Mouse (Mus musculus) common myeloid progenitor, adult 5-6 weeks (primary cell): ENCODE results near the gene Tnfrsf11a. TPM values are rescaled to one million over a fixed set of nuclear protein-coding genes. Genes with fewer than 3 reads are reported as not detected.
"Not testable (repeated sequence)": the region's sequence is repeated elsewhere in the genome, so short reads cannot be mapped to it uniquely, and the experiment has no call there.

Experiments used
- ATAC-seq: replicated peaks from 2 replicates; pipeline ENCODE4 v1.8.0; 2016; ENCODE audit warnings: low read depth, mild to moderate bottlenecking, moderate TSS enrichment, inconsistent platforms; ENCODE audit not compliant: poor library complexity, severe bottlenecking
- total RNA-seq: library from RNA; stranded (forward); fragments of 200-1000, 187-1606 nt; gene quantifications from 2 replicates; pipeline ENCODE4 v1.2.3, GENCODE M21; 2017

Gene Tnfrsf11a
- total RNA-seq, 1 experiment from 2014 or later: 0.32 TPM

- ATAC-seq: no peak
Measured at GRCm38 (mm10) chr1:105784257-105785016, 3.9 kb downstream of the Tnfrsf11a start.

- no peak for ATAC-seq
Measured at GRCm38 (mm10) chr1:105785146-105785545, 4.6 kb downstream of the Tnfrsf11a start.

- ATAC-seq: peak; percentile 95
Measured at GRCm38 (mm10) chr1:105786731-105787357, 6.3 kb downstream of the Tnfrsf11a start.

GRCm38 (mm10) chr1:105790103-105790502 is 9.6 kb downstream of the Tnfrsf11a start:
- peak; percentile 34; the same call in 1 of the 2 replicates for ATAC-seq

- no peak for ATAC-seq
Measured at GRCm38 (mm10) chr1:105794670-105795069, 14.2 kb downstream of the Tnfrsf11a start.

GRCm38 (mm10) chr1:105795705-105796104 is 15.2 kb downstream of the Tnfrsf11a start:
- ATAC-seq: no peak

- no peak for ATAC-seq
Measured at GRCm38 (mm10) chr1:105800570-105800969, 20.1 kb downstream of the Tnfrsf11a start.

- peak; percentile 61 for ATAC-seq
Measured at GRCm38 (mm10) chr1:105801252-105801651, 20.7 kb downstream of the Tnfrsf11a start.

- peak; percentile 52 for ATAC-seq
Measured at GRCm38 (mm10) chr1:105802941-105803340, 22.4 kb downstream of the Tnfrsf11a start.

- no peak for ATAC-seq
Measured at GRCm38 (mm10) chr1:105804285-105804684, 23.8 kb downstream of the Tnfrsf11a start.

- peak; percentile 23; the same call in 1 of the 2 replicates for ATAC-seq
Measured at GRCm38 (mm10) chr1:105805565-105805964, 25.0 kb downstream of the Tnfrsf11a start.

GRCm38 (mm10) chr1:105807028-105807722 is 26.7 kb downstream of the Tnfrsf11a start:
- ATAC-seq: no peak

- ATAC-seq: not testable (repeated sequence)
Measured at GRCm38 (mm10) chr1:105812027-105812426, 31.5 kb downstream of the Tnfrsf11a start.

GRCm38 (mm10) chr1:105812960-105813708 is 32.6 kb downstream of the Tnfrsf11a start:
- ATAC-seq: 0 out of 2 replicates have a peak, but pooled peaks have one; percentile 39

GRCm38 (mm10) chr1:105813709-105814061 is 33.2 kb downstream of the Tnfrsf11a start:
- ATAC-seq: no peak

GRCm38 (mm10) chr1:105814402-105815270 is 34.1 kb downstream of the Tnfrsf11a start:
- no peak for ATAC-seq

GRCm38 (mm10) chr1:105815310-105815709 is 34.8 kb downstream of the Tnfrsf11a start:
- ATAC-seq: no peak

GRCm38 (mm10) chr1:105815736-105816135 is 35.2 kb downstream of the Tnfrsf11a start:
- no peak for ATAC-seq

GRCm38 (mm10) chr1:105819031-105819430 is 38.5 kb downstream of the Tnfrsf11a start:
- no peak for ATAC-seq
